Mouse (Mus musculus): ENCODE data around the gene BC017158.

The BC017158 gene

GRCm38 (mm10) chr7:128309216-128309615 is 11.2 kb upstream of the BC017158 start:
- no peak for DNase-seq (ENCODE audit: low spot score in 2 of 2)

GRCm38 (mm10) chr7:128307851-128308250 is 9.9 kb upstream of the BC017158 start:
- no peak for DNase-seq (ENCODE audit: low spot score in 2 of 2)

GRCm38 (mm10) chr7:128304907-128305306 is 6.9 kb upstream of the BC017158 start:
- DNase-seq (ENCODE audit: low spot score in 2 of 2): peak; percentile 27 to 56

- DNase-seq (ENCODE audit: low spot score in 2 of 2): no peak
Observed at GRCm38 (mm10) chr7:128304198-128304597, 6.2 kb upstream of the BC017158 start.

DNA sequence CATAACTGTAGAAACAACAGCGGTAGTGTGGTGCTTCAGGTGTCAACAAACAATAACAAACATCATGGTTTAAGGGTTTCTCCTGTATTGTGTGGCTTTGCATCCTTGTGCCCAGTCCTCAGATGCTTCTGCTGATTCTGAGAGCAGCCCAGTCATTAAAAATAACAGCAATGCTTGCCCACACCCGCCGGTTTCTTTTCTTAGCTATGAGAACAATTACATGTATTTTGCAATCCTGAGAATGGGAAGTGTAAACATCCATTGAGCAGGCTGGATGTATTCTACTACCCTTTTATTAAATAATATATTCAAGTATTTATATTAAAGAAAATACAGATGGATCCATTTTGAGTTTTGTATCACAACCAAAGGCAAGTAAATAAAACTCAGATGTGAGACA is 4.2 kb upstream of the BC017158 start:
- no peak for DNase-seq (ENCODE audit: low spot score in 2 of 2)

- DNase-seq (ENCODE audit: low spot score in 2 of 2): no peak
Observed at GRCm38 (mm10) chr7:128300952-128301351, 3.0 kb upstream of the BC017158 start.

DNA sequence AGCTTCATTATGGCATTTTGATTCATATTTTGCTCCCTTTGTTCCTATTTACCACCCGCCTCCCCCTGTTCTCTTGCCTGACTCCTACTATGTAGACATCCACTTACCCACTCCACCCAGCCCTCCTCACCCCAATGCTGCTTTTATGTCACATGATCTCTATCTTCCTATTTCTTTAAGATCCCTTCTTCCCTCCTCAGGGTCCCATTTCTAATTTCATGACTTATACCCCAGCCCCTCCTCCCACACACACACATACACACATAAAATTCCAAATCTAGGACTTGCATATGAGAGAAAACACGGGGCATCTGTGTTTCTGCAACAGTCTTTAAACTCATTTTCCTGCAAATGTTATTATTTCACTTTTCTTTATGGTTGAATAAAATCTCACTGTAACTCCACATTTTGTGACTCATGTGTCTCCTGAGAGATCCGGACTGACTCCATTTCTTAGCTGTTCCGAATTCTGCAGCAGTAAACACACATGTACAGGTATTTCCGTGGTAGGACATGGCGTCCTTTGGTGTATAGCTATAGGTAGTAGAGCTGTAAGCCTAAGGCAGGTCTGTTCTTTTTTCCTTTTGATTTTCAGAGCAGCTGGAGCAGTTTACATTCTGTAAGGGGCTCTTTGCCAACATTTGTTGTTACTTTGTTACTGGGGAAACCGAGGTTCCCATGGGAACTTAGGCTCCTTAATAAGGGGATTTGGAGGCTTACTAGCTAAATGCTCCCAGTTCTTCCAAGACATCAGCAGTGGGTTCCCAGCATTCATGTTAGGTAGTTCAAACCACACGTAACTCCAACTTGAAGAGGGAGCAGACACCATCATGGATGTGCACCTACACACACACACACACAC is 742 bp upstream of the BC017158 start:
- DNase-seq (ENCODE audit: low spot score in 2 of 2): peak in 1 of 2 experiments; percentile 17

DNA sequence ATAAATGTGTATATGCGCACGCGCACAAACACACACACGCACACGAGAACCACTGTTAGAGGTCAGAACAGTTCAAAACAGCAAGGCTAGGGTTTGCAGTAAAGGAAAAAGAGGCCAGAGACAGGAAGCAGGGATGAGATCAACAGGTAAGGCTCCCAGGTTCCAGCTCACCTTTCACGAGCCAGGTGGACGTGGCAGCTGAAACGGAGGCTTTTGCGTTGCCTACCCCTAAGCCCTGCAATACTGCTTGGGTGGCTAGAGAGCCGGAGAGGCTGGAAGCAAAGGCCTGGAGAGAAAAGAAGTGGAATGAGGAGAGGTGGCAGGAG is 716 bp downstream of the BC017158 start:
- DNase-seq (ENCODE audit: low spot score in 2 of 2): no peak

- no peak for DNase-seq (ENCODE audit: low spot score in 2 of 2)
Observed at GRCm38 (mm10) chr7:128296514-128296913, 1.5 kb downstream of the BC017158 start.

DNA sequence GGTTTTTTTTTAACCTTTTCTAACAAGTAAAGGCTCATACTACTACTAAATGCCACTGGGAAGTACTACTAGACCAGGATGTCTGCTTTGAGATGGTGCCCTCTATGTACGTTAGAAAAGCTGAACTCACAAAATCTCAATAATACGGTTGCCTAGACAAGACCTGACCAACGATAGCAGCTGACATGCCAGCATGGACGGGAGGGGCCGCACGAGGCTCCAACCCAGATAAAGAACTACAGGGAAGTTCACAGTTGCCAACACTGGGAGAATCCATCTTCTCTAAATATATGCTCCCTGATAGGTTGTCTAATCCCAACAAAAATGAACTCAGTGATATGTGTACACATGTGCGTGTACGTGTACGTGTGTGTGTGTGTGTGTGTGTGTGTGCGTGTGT is 3.2 kb downstream of the BC017158 start:
- DNase-seq (ENCODE audit: low spot score in 2 of 2): no peak

GRCm38 (mm10) chr7:128288923-128289544 is 8.9 kb downstream of the BC017158 start:
- no peak for DNase-seq (ENCODE audit: low spot score in 2 of 2)

DNA sequence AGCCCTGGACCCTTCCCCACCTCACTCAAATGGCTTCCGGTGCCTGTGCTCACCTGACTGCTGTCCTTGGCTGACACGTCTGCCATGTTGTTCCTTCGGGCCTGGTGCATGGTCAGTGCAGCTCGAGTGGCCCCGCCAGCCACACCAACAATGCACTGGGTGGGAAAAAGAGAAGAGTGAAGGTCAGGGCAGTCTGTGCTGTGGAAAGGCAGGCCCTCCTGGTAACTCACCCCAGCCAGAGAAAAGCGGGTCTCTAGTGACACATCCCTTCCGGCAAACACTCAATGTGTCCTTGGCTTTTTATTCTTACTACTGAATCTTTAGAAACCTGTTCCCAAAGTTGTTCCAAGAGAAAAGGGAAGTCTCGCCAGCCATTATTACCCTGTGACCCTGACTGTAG is 12.9 kb downstream of the BC017158 start:
- DNase-seq (ENCODE audit: low spot score in 2 of 2): no peak

GRCm38 (mm10) chr7:128284047-128284446 is 13.9 kb downstream of the BC017158 start:
- no peak for DNase-seq (ENCODE audit: low spot score in 2 of 2)

GRCm38 (mm10) chr7:128282532-128283244 is 15.3 kb downstream of the BC017158 start:
- no peak for DNase-seq (ENCODE audit: low spot score in 2 of 2)

DNA sequence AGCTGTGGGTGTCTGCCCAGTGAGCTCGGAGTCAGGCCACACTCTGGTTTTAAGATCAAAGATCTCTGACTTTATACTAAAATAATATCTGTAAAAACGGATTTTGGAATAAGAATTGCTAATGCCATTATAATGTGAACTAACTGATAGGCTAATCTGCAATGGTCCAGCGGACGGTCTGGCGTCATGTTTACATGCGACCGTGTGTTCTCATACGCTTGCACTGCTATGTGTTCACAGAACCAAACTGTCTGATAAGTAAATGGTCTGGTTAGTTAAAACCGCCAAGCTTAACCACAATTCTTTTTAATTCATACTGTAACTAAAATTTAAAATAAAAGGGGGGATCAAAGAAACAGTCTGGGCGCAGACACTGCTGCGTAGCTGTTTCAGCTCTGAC is 16.2 kb downstream of the BC017158 start:
- no peak for DNase-seq (ENCODE audit: low spot score in 2 of 2)

DNA sequence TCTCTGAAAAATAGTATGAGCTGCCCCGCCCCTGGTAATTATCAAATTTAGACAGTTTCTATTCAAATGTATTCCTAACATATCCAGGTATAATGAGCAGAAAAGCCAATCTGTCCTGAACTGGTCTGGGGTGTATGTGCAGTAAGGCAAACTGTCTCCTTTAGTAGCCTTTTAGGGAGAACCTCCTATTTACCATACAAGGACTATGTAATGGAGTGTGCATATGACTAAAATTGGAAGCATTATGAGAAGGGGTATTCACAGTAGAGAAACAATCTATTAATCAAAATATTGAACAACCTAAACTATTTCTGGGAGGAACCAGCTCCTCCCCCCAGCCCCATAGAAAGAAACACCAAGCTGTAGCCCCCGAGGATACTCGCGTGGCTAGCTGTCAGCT is 18.2 kb downstream of the BC017158 start:
- DNase-seq (ENCODE audit: low spot score in 2 of 2): no peak

DNA sequence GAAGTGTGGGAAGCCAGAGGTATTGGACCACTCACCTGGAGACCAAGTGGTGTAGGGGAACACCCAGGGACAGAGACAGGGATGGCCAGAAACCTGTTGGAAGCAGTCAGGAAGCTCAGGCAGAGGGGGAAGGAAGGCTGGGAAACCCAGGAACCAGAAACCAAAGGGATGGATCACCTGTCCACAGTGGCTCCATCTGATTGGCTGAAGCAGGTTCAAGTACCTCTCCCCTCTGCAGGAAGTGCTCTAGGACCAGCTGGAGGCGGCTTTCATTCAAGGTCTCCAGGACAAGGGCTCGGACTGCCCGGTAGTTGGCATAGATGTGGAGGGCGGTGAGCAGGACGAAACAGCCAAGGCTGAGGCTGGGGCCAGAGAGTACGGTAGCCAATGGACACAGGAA is 21.9 kb downstream of the BC017158 start:
- DNase-seq (ENCODE audit: low spot score in 2 of 2): no peak

DNA sequence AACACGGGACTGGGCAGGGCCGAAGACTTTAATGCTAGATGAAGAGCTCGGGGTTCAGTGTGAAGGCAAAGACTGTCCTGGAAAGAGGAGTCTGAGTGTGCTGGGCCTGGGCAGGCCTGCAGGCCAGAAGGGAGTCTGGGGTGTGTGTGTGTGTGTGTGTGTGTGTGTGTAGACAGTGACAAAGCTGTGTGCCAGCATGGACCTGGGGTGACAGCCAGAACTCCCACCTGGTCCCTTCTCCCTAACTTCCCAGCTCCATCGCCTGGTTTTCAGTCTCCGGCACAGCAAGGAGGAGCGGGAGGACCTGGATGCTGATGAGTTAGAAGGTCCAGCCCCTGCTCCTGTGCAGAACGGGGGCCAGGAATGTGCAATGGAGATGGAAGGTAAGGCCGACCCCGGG is 26.5 kb downstream of the BC017158 start:
- DNase-seq (ENCODE audit: low spot score in 2 of 2): no peak

DNA sequence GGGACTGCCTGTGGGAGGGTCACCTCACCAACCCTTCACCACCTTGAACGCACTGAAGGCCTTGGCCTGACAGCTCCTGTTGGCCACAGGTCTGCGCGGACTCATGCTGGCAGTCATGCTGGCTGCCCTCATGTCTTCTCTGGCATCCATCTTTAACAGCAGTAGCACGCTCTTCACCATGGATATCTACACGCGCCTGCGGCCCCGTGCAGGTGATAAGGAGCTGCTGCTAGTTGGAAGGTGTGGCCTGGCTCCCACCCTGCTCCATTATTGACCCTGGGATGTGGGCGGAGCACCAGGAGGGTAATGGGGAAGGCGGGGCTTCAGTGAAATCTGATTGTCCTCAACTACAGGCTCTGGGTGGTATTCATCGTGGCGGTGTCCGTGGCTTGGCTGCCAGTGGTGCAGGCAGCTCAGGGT is 27.5 kb downstream of the BC017158 start:
- DNase-seq (ENCODE audit: low spot score in 2 of 2): no peak

- DNase-seq (ENCODE audit: low spot score in 2 of 2): no peak
Observed at GRCm38 (mm10) chr7:128267813-128268212, 30.2 kb downstream of the BC017158 start.

DNA sequence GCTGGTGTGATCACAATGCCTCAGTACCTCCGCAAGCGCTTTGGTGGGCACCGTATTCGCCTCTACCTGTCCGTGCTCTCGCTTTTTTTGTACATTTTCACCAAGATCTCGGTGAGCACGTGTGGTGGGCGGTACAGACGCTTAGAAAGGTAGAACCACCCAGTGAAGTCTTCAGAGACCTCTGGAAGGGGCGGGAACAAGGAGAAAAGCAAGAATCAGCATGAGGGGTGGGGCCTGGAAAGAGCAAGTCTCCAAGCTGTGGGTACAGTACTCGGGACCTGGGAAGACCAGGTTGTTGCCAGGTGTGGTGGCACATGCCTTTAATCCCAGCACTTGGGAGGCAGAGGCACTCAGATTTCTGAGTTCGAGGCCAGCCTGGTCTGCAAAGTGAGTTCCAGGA is 30.6 kb downstream of the BC017158 start:
- no peak for DNase-seq (ENCODE audit: low spot score in 2 of 2)

- DNase-seq (ENCODE audit: low spot score in 2 of 2): no peak
Observed at GRCm38 (mm10) chr7:128266056-128266455, 31.9 kb downstream of the BC017158 start.

DNA sequence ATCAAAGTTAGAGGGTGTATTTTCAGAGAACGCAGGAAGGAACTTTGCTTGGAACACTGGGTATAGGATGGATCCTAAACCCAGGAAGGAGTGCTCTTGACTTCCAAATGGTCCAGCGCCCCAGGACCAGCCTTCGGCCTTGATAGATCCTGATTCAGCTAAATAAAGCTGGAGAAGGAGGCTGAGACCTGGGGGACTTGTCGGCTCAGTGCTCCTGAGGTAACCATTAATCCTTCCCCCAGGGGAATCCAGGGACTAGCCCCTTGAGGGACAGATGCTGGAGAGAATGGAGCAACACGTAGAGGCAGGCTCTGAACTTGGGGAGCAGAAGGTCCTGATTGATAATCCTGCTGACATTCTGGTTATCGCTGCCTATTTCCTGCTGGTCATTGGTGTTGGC is 32.6 kb downstream of the BC017158 start, which contains the start of gene Slc5a2:
Slc5a2 (plus strand) TSS at position 247 of the 400 bp plus-strand sequence.
- no peak for DNase-seq (ENCODE audit: low spot score in 2 of 2)

All from right cerebral cortex, adult 2 months (tissue).